Mouse (Mus musculus) macrophage (primary cell): ENCODE measurements around the gene Spata31. TPM values are rescaled to one million over a fixed set of nuclear protein-coding genes. Genes with fewer than 3 reads are reported as not detected.

ENCODE experiments used
- H3K27ac ChIP-seq: fragments of 350-480 bp; formaldehyde crosslinking; 2 replicates; pipeline ENCODE4 v1.9.0; 2021
- H3K36me3 ChIP-seq: fragments of 350-480 bp; formaldehyde crosslinking; 2 replicates; pipeline ENCODE4 v1.9.0; 2021; ENCODE audit errors: inconsistent target
- H3K4me3 ChIP-seq: fragments of 350-480 bp; formaldehyde crosslinking; 2 replicates; pipeline ENCODE4 v1.9.0; 2021; ENCODE audit errors: inconsistent target
- H3K79me2 ChIP-seq: fragments of 350-480 bp; formaldehyde crosslinking; 2 replicates; pipeline ENCODE4 v1.9.0; 2021; ENCODE audit errors: inconsistent target
- WGBS: methylation state at CpG from one replicate; pipeline ENCODE4 v1.1.7; 2026; ENCODE audit warnings: inconsistent platforms; ENCODE audit not compliant: missing documents; 5-methylcytosine and 5-hydroxymethylcytosine counted together
- polyA plus RNA-seq: library from polyadenylated mRNA; stranded (reverse); fragments of 250-400 nt; gene quantifications from 3 replicates; pipeline ENCODE4 v1.2.4, GENCODE M21; 2018; ENCODE audit warnings: inconsistent platforms
- total RNA-seq, 78 experiments: library from RNA; depleted of rRNA; stranded (reverse); fragments of 250-400 nt; gene quantifications; 1 replicate in 9 of 78; 2 replicates in 24 of 78; 3 replicates in 43 of 78; 4 replicates in 2 of 78; pipeline ENCODE4 v1.2.4; 2018; ENCODE audit warnings: inconsistent platforms in 56 of 78

The Spata31 gene
- total RNA-seq (2018; cell fraction: chromatin; rRNA removed): not detected
- total RNA-seq (2018; cell fraction: cytosol; rRNA removed): not detected
- total RNA-seq (2018; cell fraction: nucleus; rRNA removed): not detected
- not detected in 3 replicates for polyA plus RNA-seq

DNA sequence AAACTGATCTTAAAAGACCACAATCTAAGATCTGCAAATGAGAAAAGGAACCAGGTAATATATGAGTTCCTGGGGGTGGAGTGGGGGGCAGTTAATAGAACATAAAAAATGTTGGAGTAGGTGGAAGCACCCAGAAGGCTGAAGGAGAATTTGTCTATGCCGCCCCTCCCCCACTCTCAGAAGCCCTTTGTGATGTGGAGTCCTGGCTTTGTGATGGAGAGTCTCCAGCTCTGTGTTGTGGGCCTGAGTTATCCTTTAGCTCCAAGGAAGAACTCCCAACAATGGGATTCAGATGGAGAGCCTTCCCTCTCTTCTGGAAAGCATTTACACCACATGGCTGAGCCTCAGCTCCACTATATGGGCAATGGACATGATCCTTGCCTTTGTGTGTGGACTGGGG is at the start of gene Spata31:
TSS of gene Spata31 (plus strand) at position 216 of the 400 bp plus-strand sequence.
- 83% methylated on average over 1 of the region's 1 CpGs for WGBS
- H3K79me2 ChIP-seq: no peaks in the 10 kb centered on the region
- H3K36me3 ChIP-seq: no peaks in the 10 kb centered on the region
- no peak within 1 kb of the TSS for H3K27ac ChIP-seq
- no peak within 1 kb of the TSS for H3K4me3 ChIP-seq

DNA sequence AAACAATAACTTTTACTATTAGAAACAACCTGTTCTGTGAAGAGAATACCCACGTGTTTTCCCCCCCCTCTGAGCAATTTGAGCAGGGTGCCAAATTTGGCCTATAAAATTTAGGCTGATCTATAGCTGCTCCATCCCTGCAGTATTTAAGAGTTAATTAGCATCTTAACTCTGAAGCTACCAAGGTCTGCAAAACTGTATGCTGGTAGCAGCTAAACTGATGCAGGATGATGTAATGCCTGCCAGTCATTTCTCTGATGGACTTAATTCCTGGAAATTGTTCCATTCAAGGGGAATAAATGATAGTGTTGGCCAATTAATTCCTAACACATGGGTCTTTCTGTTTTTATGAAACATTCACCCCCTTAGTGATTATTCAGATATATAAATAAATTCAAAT is 14.1 kb upstream of the Spata31 start:
- Histone ChIP-seq H3K79me2 (no peaks in the 10 kb centered on the region), H3K27ac (no peak overlapping the region), H3K4me3 (no peak overlapping the region), H3K36me3 (no peaks in the 10 kb centered on the region)
- WGBS: 54% methylated on average over 1 of the region's 1 CpGs

DNA sequence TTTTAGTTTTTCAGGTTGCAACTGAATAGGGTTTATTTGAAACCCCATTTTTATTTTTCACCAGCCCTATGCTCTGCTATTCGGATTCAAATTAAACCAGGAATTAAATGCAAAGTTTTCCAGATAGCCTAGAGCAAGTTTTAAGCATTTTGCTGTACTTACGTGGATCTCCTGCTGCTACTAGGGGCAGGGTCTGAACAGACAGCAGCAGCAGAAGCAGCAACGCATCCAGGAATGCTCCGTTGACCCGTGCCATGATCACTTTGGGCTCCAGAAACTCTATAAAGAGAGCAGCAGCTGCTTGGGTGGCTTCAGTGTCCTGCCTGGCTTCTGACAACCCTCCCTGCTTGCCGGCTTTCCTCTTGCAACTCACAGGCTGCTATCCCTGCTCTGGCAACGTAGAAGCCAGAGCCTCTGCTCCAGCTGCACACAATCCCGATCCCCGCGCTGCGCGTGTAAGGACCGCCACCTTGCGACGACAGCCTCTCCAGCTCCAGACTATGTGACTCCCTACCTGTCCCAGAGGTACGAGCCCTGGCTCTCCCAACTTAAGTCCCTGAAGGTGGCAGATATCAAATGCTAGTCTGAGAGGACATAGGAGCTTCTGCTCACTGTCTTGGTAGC is 13.5 kb upstream of the Spata31 start, which contains the start of gene Cntnap3:
TSS of gene Cntnap3 (minus strand) at position 371 of the 624 bp plus-strand sequence.
- no peaks in the 10 kb centered on the region for H3K79me2 ChIP-seq
- 24% methylated on average over 16 of the region's 16 CpGs for whole genome bisulfite sequencing

More for the DNA sequence above, 13.5 kb upstream of the Spata31 start, which contains the start of gene Cntnap3:
- Histone ChIP-seq H3K36me3 (no peaks in the 10 kb centered on the region), H3K4me3 (no peak within 1 kb of the TSS), H3K27ac (no peak within 1 kb of the TSS)

Other genes with a start within 250 kb of the Spata31 start
- gene Cntnap3, start 13.5 kb upstream of the Spata31 start, polyA plus RNA-seq: not detected in 3 replicates
- gene Spata31d1c, start 115.7 kb downstream of the Spata31 start, polyA plus RNA-seq: not detected in 3 replicates
- not detected in 3 replicates for gene Prss47, start 135.4 kb downstream of the Spata31 start, polyA plus RNA-seq
- 44.9 to 54.6 TPM (median 47.6 TPM) in 3 replicates for gene Mfsd14b, start 195.6 kb downstream of the Spata31 start, polyA plus RNA-seq
- not detected in 3 replicates for gene Olfr465-ps1, start 220.7 kb downstream of the Spata31 start, polyA plus RNA-seq
- not detected in 3 replicates for gene Olfr466, start 232.8 kb downstream of the Spata31 start, polyA plus RNA-seq